ENCODE assay signal across 28 mouse cellular contexts in the genomic region with DNA sequence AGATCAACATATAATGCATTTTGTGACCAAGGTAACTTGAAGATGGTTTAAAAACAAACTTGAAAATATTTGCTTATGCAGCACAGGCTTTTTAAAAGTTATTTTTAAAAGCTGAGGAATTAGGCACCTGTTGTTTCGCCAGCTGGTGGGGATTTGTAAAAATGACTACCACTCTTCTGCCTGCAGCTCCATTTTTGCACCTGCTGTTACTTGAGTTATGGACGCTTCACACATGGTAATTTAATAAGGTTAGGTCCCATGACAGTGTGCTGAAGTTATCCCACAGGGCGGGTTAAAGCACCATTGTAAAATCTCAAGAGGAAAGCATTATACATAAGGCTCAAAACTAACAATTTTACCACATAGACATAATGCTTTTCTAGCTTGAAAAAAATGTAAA. TPM values are rescaled to one million over a fixed set of nuclear protein-coding genes. Genes with fewer than 3 reads are reported as not detected.
A peak's percentile ranks its signal among the peaks of the same experiment; 100 is the strongest.
DNase-seq lines count a peak whose midpoint lies in the region; ATAC-seq and TF ChIP-seq lines count a peak whose summit lies in the region.
"Had no signal": no experiment of that assay in that cellular context is flagged by ENCODE, and none has a peak within 500 bp of the region (broad histone marks: within the 10 kb centered on the region; RNA-seq: fewer than 3 reads in every experiment).

No protein-coding gene starts in this region.

- no peaks in the 10 kb centered on the region for H3K9me3 ChIP-seq in limb, embryonic 13.5 days
- H3K9me3 ChIP-seq in limb, embryonic 10.5 days (replicated peaks): no peaks in the 10 kb centered on the region
- H3K9me3 ChIP-seq: embryonic facial prominence, embryonic 12.5 days; forebrain, embryonic 12.5 days; forebrain, embryonic 15.5 days; heart, embryonic 12.5 days; heart, embryonic 15.5 days; hindbrain, embryonic 10.5 days; hindbrain, embryonic 13.5 days had no signal

- no peak overlapping the region for H3ac ChIP-seq in myocyte (ENCODE audit: control insufficient read depth, insufficient read length)

- TF ChIP-seq POLR2A in myocyte (IDR thresholded peaks at IDR 0.05; ENCODE audit: insufficient read length, low read depth): no peak
- no peak for TF ChIP-seq POLR2A in heart, adult 2 months (IDR thresholded peaks at IDR 0.05; ENCODE audit: insufficient read depth, low read depth, low read length)

- WGBS in limb, embryonic 13.5 days: 40% methylated on average over 3 of the region's 3 CpGs
- 76% methylated on average over 3 of the region's 3 CpGs for WGBS in limb, embryonic 10.5 days
- 82% methylated on average over 3 of the region's 3 CpGs for WGBS in heart, adult 2 months

- peak; percentile 42 for DNase-seq in gastrocnemius, adult 18-20 months (ENCODE audit: low spot score)
- DNase-seq in gastrocnemius, postnatal 4 days (ENCODE audit: low spot score in 2 of 2): no peak
- DNase-seq in limb, embryonic 10.5 days (ENCODE audit: low spot score): no peak
- no peak for DNase-seq in heart, adult 2 months
- DNase-seq: adrenal gland, adult 2 months; adrenal gland, postnatal 14 days; B cell, adult 2 months; cerebellum, adult 11-12 months; cerebellum, adult 9-10 months; cerebellum, postnatal 14 days; gastrocnemius, postnatal 25 days; heart, adult 11 months; heart, postnatal 10 days; heart, postnatal 36 days; kidney, adult 2 months had no signal

- no peak overlapping the region for H3K9ac ChIP-seq in limb, embryonic 13.5 days
- H3K9ac ChIP-seq in heart, adult 2 months (ENCODE audit: low read depth, low read length): no peak overlapping the region
- H3K9ac ChIP-seq: embryonic facial prominence, embryonic 12.5 days; forebrain, embryonic 12.5 days; forebrain, embryonic 15.5 days; heart, embryonic 12.5 days; heart, embryonic 15.5 days; hindbrain, embryonic 13.5 days had no signal

- no peak overlapping the region for H3K4me3 ChIP-seq in limb, embryonic 13.5 days
- H3K4me3 ChIP-seq in limb, embryonic 10.5 days: no peak overlapping the region
- no peak overlapping the region for H3K4me3 ChIP-seq in myocyte
- no peak overlapping the region for H3K4me3 ChIP-seq in heart, adult 2 months
- H3K4me3 ChIP-seq: embryonic facial prominence, embryonic 12.5 days; erythroblast, embryonic 14.5 days; forebrain, embryonic 12.5 days; forebrain, embryonic 15.5 days; heart, embryonic 12.5 days; heart, embryonic 15.5 days; hindbrain, embryonic 10.5 days; hindbrain, embryonic 13.5 days had no signal

- H3K4me1 ChIP-seq in limb, embryonic 13.5 days: no peaks in the 10 kb centered on the region
- no peaks in the 10 kb centered on the region for H3K4me1 ChIP-seq in limb, embryonic 10.5 days
- H3K4me1 ChIP-seq in heart, adult 2 months (ENCODE audit: control insufficient read depth, insufficient read depth, low read length): no peaks in the 10 kb centered on the region
- H3K4me1 ChIP-seq: embryonic facial prominence, embryonic 12.5 days; forebrain, embryonic 12.5 days; forebrain, embryonic 15.5 days; heart, embryonic 12.5 days; heart, embryonic 15.5 days; hindbrain, embryonic 10.5 days; hindbrain, embryonic 13.5 days had no signal

- no peaks in the 10 kb centered on the region for H3K27me3 ChIP-seq in limb, embryonic 13.5 days
- H3K27me3 ChIP-seq in limb, embryonic 10.5 days (ENCODE audit: low read depth, poor library complexity, severe bottlenecking): no peaks in the 10 kb centered on the region
- no peaks in the 10 kb centered on the region for H3K27me3 ChIP-seq in myocyte (ENCODE audit: control insufficient read depth, insufficient read depth, insufficient read length)
- no peaks in the 10 kb centered on the region for H3K27me3 ChIP-seq in heart, adult 2 months (ENCODE audit: control insufficient read depth, insufficient read depth, low read length)
- H3K27me3 ChIP-seq: embryonic facial prominence, embryonic 12.5 days; forebrain, embryonic 12.5 days; forebrain, embryonic 15.5 days; heart, embryonic 12.5 days; heart, embryonic 15.5 days; hindbrain, embryonic 13.5 days had no signal

- H3K36me3 ChIP-seq in limb, embryonic 13.5 days: no peaks in the 10 kb centered on the region
- H3K36me3 ChIP-seq in limb, embryonic 10.5 days: no peaks in the 10 kb centered on the region
- no peaks in the 10 kb centered on the region for H3K36me3 ChIP-seq in myocyte (ENCODE audit: control insufficient read depth, insufficient read depth)
- no peaks in the 10 kb centered on the region for H3K36me3 ChIP-seq in heart, adult 2 months (ENCODE audit: control insufficient read depth, insufficient read depth, low read length)
- H3K36me3 ChIP-seq: embryonic facial prominence, embryonic 12.5 days; forebrain, embryonic 12.5 days; forebrain, embryonic 15.5 days; heart, embryonic 12.5 days; heart, embryonic 15.5 days; hindbrain, embryonic 10.5 days; hindbrain, embryonic 13.5 days had no signal

- TF ChIP-seq CTCF in heart, adult 2 months (IDR thresholded peaks at IDR 0.05): no peak

- intact Hi-C loops in heart, adult 2 months (cut with DNase I): no loop called here

- no peak overlapping the region for H3K27ac ChIP-seq in limb, embryonic 13.5 days
- H3K27ac ChIP-seq in limb, embryonic 10.5 days: no peak overlapping the region
- H3K27ac ChIP-seq in heart, adult 2 months: no peak overlapping the region
- H3K27ac ChIP-seq: embryonic facial prominence, embryonic 12.5 days; forebrain, embryonic 12.5 days; forebrain, embryonic 15.5 days; heart, embryonic 15.5 days; hindbrain, embryonic 10.5 days; hindbrain, embryonic 13.5 days had no signal

- H3K79me2 ChIP-seq in myocyte (ENCODE audit: control insufficient read depth, insufficient read depth): no peaks in the 10 kb centered on the region
- H3K79me2 ChIP-seq in heart, adult 2 months (replicated peaks; ENCODE audit: control insufficient read depth, insufficient read depth, low read length): no peaks in the 10 kb centered on the region

- TF ChIP-seq EP300 in heart, adult 2 months (IDR thresholded peaks at IDR 0.05; ENCODE audit: insufficient read depth, low read depth, low read length): no peak

- ATAC-seq in limb, embryonic 13.5 days (ENCODE audit: low FRiP score, low read depth): peak; percentile 79; the same call in 1 of the 2 replicates
- ATAC-seq: CD4-positive, CD25-positive, alpha-beta regulatory T cell, adult 4 months; forebrain, embryonic 15.5 days; intestine, postnatal 0 days had no signal

- no peak overlapping the region for H3K4me2 ChIP-seq in limb, embryonic 13.5 days (replicated peaks)
- H3K4me2 ChIP-seq in myocyte (ENCODE audit: low read depth): peak overlapping the region; percentile 30
- H3K4me2 ChIP-seq: embryonic facial prominence, embryonic 12.5 days; forebrain, embryonic 12.5 days; forebrain, embryonic 15.5 days; heart, embryonic 12.5 days; heart, embryonic 15.5 days; hindbrain, embryonic 13.5 days had no signal

TF ChIP-seq in myocyte, 11 proteins besides CTCF, POLR2A, EP300 and RAD21:
- TF ChIP-seq POLR2AphosphoS2 (IDR thresholded peaks at IDR 0.05; ENCODE audit: insufficient read length, low read depth) (no peak), MYOG (IDR thresholded peaks at IDR 0.05; ENCODE audit: control insufficient read depth in 1 of 3, insufficient read depth in 1 of 3, insufficient read length in 2 of 3, low read depth in 2 of 3) (peak in 2 of 3 experiments; percentile 53 to 94), MAX (IDR thresholded peaks at IDR 0.05; ENCODE audit: low read depth) (no peak), SRF (IDR thresholded peaks at IDR 0.05; ENCODE audit: control insufficient read depth, insufficient read length, low read depth) (no peak), REST (IDR thresholded peaks at IDR 0.05; ENCODE audit: insufficient read depth, insufficient read length) (no peak), MYOD1 (IDR thresholded peaks at IDR 0.05; ENCODE audit: control insufficient read depth in 1 of 3, insufficient read length in 2 of 3, low read depth in 2 of 3) (peak; percentile 78 to 91 (median 86)), TCF12 (IDR thresholded peaks at IDR 0.05; ENCODE audit: insufficient read depth, poor library complexity, severe bottlenecking) (peak; percentile 99), CEBPB (IDR thresholded peaks at IDR 0.05; ENCODE audit: insufficient read depth, poor library complexity, severe bottlenecking) (no peak), TCF3 (IDR thresholded peaks at IDR 0.05; ENCODE audit: insufficient read length, low read depth) (peak; percentile 66), E2F4 (IDR thresholded peaks at IDR 0.05; ENCODE audit: insufficient read depth) (no peak), USF1 (IDR thresholded peaks at IDR 0.05; ENCODE audit: low read depth) (no peak)
TF ChIP-seq in myocyte: peak in this region for 4.

RNA-seq across cellular contexts. Expression of a gene that starts 23.1 kb away (rescaled TPM):
- total RNA-seq in gastrocnemius, adult 18-20 months (2021): over 10,000 TPM; 17,981 to 19,696 TPM
- total RNA-seq in gastrocnemius, postnatal 4 days (2021): over 10,000 TPM; 17,678 to 18,583 TPM
- 383 and 390 TPM in 2 replicates for polyA plus RNA-seq in limb, embryonic 13.5 days (2015; fragmentation: Nextera tagmentation; extraction: Ambion mirVana)
- polyA plus RNA-seq in limb, embryonic 10.5 days (2016; fragmentation: Nextera tagmentation; extraction: Ambion mirVana): 0.74 and 5.4 TPM in 2 replicates
- polyA plus RNA-seq in myocyte (2012; fragmentation: generic; extraction: Trizol): 2,129 TPM
- total RNA-seq in heart, adult 2 months (2021): 10 to 100 TPM; 22.5 to 30.4 TPM
- polyA plus RNA-seq in heart, adult 2 months (2012; rRNA removed): 62.8 and 111 TPM in 2 replicates
- total RNA-seq: MEL had no signal
- polyA plus RNA-seq: CD4-positive, CD25-positive, alpha-beta regulatory T cell, adult 4 months; erythroblast, embryonic 14.5 days had no signal

RNA-seq across cellular contexts. Expression of a gene that starts 59.0 kb away (rescaled TPM):
- total RNA-seq in gastrocnemius, adult 18-20 months (2021): 100 to 1,000 TPM; 261 to 305 TPM
- total RNA-seq in gastrocnemius, postnatal 4 days (2021): 100 to 1,000 TPM; 436 to 457 TPM
- 75.8 and 83.4 TPM in 2 replicates for polyA plus RNA-seq in limb, embryonic 13.5 days (2015; fragmentation: Nextera tagmentation; extraction: Ambion mirVana)
- 33.2 and 42.9 TPM in 2 replicates for polyA plus RNA-seq in limb, embryonic 10.5 days (2016; fragmentation: Nextera tagmentation; extraction: Ambion mirVana)
- polyA plus RNA-seq in myocyte (2012; fragmentation: generic; extraction: Trizol): 141 TPM
- 1,000 to 10,000 TPM; 1,007 to 1,201 TPM for total RNA-seq in heart, adult 2 months (2021)
- 327 and 489 TPM in 2 replicates for polyA plus RNA-seq in heart, adult 2 months (2012; rRNA removed)

Comparison
In these comparisons a context has a peak if more than half of its experiments do, and no peak if none do; other contexts are left out.
1. RNA of a gene that starts 23.1 kb away (polyA plus RNA-seq): 2,129 TPM in myocyte (single experiment), 383 to 390 TPM in limb, embryonic 13.5 days and 62.8 to 111 TPM in heart, adult 2 months; 0.74 to 5.4 TPM in limb, embryonic 10.5 days; every median in the first group is over 10 times any median in the second.